8 mouse cellular contexts compared by ENCODE assay signal in genomic region chr14:102981441-102982015, GRCm38 (mm10). TPM values are rescaled to one million over a fixed set of nuclear protein-coding genes. Genes with fewer than 3 reads are reported as not detected.
DNase-seq lines count a peak whose midpoint lies in the region; ATAC-seq and TF ChIP-seq lines count a peak whose summit lies in the region.

No protein-coding gene starts in this region.

- no peaks in the 10 kb centered on the region for H3K9me3 ChIP-seq in forebrain, embryonic 11.5 days (ENCODE audit: control insufficient read depth, low read length)
- H3K9me3 ChIP-seq in heart, embryonic 16.5 days (replicated peaks; ENCODE audit: control insufficient read depth, low read length), result no peaks in the 10 kb centered on the region
- H3K9me3 ChIP-seq in liver, embryonic 15.5 days (replicated peaks), result no peaks in the 10 kb centered on the region
- H3K9me3 ChIP-seq in neural tube, embryonic 11.5 days (ENCODE audit: control insufficient read depth, low read length), result no peaks in the 10 kb centered on the region
- H3K9me3 ChIP-seq in stomach, postnatal 0 days (ENCODE audit: control insufficient read depth, low read length), result no peaks in the 10 kb centered on the region

- peak; percentile 76 to 79 for DNase-seq in B cell, adult 2 months
- DNase-seq in brain, adult 2 months (ENCODE audit: low read depth, low spot score), result peak; percentile 86
- peak; percentile 78 for DNase-seq in forebrain, embryonic 11.5 days (ENCODE audit: low spot score)
- peak; percentile 76 for DNase-seq in kidney, postnatal 14 days
- DNase-seq in neural tube, embryonic 11.5 days (ENCODE audit: low spot score), result peak; percentile 76
- peak; percentile 63 for DNase-seq in stomach, postnatal 0 days (ENCODE audit: low spot score)

- H3K4me1 ChIP-seq in forebrain, embryonic 11.5 days (replicated peaks; ENCODE audit: control insufficient read depth, insufficient read depth, low read length), result peaks cover 4% of the 10 kb centered on the region; the same call in 1 of the 2 replicates
- peaks cover 11% of the 10 kb centered on the region; the same call in 1 of the 2 replicates for H3K4me1 ChIP-seq in heart, embryonic 16.5 days (ENCODE audit: control insufficient read depth, insufficient read depth, low read length)
- peaks cover 8% of the 10 kb centered on the region; the same call in 1 of the 2 replicates for H3K4me1 ChIP-seq in liver, embryonic 15.5 days (replicated peaks)
- H3K4me1 ChIP-seq in neural tube, embryonic 11.5 days (ENCODE audit: control insufficient read depth, insufficient read depth, low read length), result no peaks in the 10 kb centered on the region
- H3K4me1 ChIP-seq in stomach, postnatal 0 days (replicated peaks; ENCODE audit: control insufficient read depth, insufficient read depth), result 0 out of 2 replicates have a peak, but pooled peaks cover 2% of the 10 kb centered on the region

- H3K27ac ChIP-seq in forebrain, embryonic 11.5 days (ENCODE audit: low read depth, low read length), result no peak overlapping the region
- peak overlapping the region; percentile 97 for H3K27ac ChIP-seq in heart, embryonic 16.5 days (ENCODE audit: low read length)
- peak overlapping the region; percentile 70 for H3K27ac ChIP-seq in liver, embryonic 15.5 days (replicated peaks)
- H3K27ac ChIP-seq in neural tube, embryonic 11.5 days (ENCODE audit: low read depth, low read length), result no peak overlapping the region; the same call in 1 of the 2 replicates
- peak overlapping the region; percentile 94 for H3K27ac ChIP-seq in stomach, postnatal 0 days (replicated peaks)

- H3K27me3 ChIP-seq in forebrain, embryonic 11.5 days (ENCODE audit: control insufficient read depth, insufficient read depth, low read length), result peaks cover 4% of the 10 kb centered on the region; the same call in 1 of the 2 replicates
- no peaks in the 10 kb centered on the region for H3K27me3 ChIP-seq in heart, embryonic 16.5 days (ENCODE audit: control insufficient read depth, insufficient read depth, low read length)
- peaks cover 57% of the 10 kb centered on the region for H3K27me3 ChIP-seq in liver, embryonic 15.5 days
- H3K27me3 ChIP-seq in neural tube, embryonic 11.5 days (ENCODE audit: control insufficient read depth, insufficient read depth, low read length), result 0 out of 2 replicates have a peak, but pooled peaks cover 3% of the 10 kb centered on the region
- H3K27me3 ChIP-seq in stomach, postnatal 0 days (ENCODE audit: control insufficient read depth, insufficient read depth, low read length), result no peaks in the 10 kb centered on the region

- peak overlapping the region; percentile 56 for H3K9ac ChIP-seq in forebrain, embryonic 11.5 days (ENCODE audit: low read length)
- H3K9ac ChIP-seq in heart, embryonic 16.5 days (ENCODE audit: low read length), result peak overlapping the region; percentile 85
- peak overlapping the region; percentile 45; the same call in 1 of the 2 replicates for H3K9ac ChIP-seq in liver, embryonic 15.5 days
- H3K9ac ChIP-seq in neural tube, embryonic 11.5 days (ENCODE audit: low read length), result peak overlapping the region; percentile 65
- peak overlapping the region; percentile 78 for H3K9ac ChIP-seq in stomach, postnatal 0 days (ENCODE audit: low read length)

- H3K36me3 ChIP-seq in forebrain, embryonic 11.5 days (ENCODE audit: control insufficient read depth, insufficient read depth, low read length), result no peaks in the 10 kb centered on the region
- H3K36me3 ChIP-seq in heart, embryonic 16.5 days (ENCODE audit: control insufficient read depth, insufficient read depth), result no peaks in the 10 kb centered on the region
- H3K36me3 ChIP-seq in liver, embryonic 15.5 days (replicated peaks), result no peaks in the 10 kb centered on the region
- H3K36me3 ChIP-seq in neural tube, embryonic 11.5 days (ENCODE audit: control insufficient read depth, insufficient read depth, low read length), result no peaks in the 10 kb centered on the region
- no peaks in the 10 kb centered on the region for H3K36me3 ChIP-seq in stomach, postnatal 0 days (ENCODE audit: control insufficient read depth, insufficient read depth, low read length)

- peak; percentile 40 for ATAC-seq in forebrain, embryonic 11.5 days (replicated peaks; ENCODE audit: low FRiP score)
- peak; percentile 7 for ATAC-seq in heart, embryonic 16.5 days (replicated peaks; ENCODE audit: extremely low read depth, insufficient read depth, low FRiP score)
- ATAC-seq in liver, embryonic 15.5 days (ENCODE audit: insufficient read depth), result 0 out of 2 replicates have a peak, but pooled peaks have one; percentile 1
- ATAC-seq in neural tube, embryonic 11.5 days (ENCODE audit: insufficient read depth, low FRiP score, low TSS enrichment), result peak; percentile 58
- ATAC-seq in stomach, postnatal 0 days (ENCODE audit: low FRiP score, low TSS enrichment), result peak; percentile 55

- TF ChIP-seq EP300 in stomach, postnatal 0 days (optimal IDR thresholded peaks at IDR 0.05), result no peak

- H3K4me2 ChIP-seq in forebrain, embryonic 11.5 days (ENCODE audit: low read depth, low read length, severe bottlenecking), result peak overlapping the region; percentile 93
- H3K4me2 ChIP-seq in heart, embryonic 16.5 days (ENCODE audit: low read depth, low read length), result peak overlapping the region; percentile 100
- H3K4me2 ChIP-seq in liver, embryonic 15.5 days, result peak overlapping the region; percentile 75
- H3K4me2 ChIP-seq in neural tube, embryonic 11.5 days (ENCODE audit: low read depth), result peak overlapping the region; percentile 97
- H3K4me2 ChIP-seq in stomach, postnatal 0 days (replicated peaks; ENCODE audit: low read depth), result peak overlapping the region; percentile 97

- TF ChIP-seq CTCF in stomach, postnatal 0 days (IDR thresholded peaks at IDR 0.05; ENCODE audit: low read depth), result peak; percentile 64

- WGBS in forebrain, embryonic 11.5 days, result under 1% methylated on average over 60 of the region's 62 CpGs
- under 1% methylated on average over 59 of the region's 62 CpGs for WGBS in heart, embryonic 16.5 days
- under 1% methylated on average over 62 of the region's 62 CpGs for WGBS in liver, embryonic 15.5 days (ENCODE audit: insufficient replicate concordance)
- WGBS in neural tube, embryonic 11.5 days, result 0% methylated on average over 61 of the region's 62 CpGs
- WGBS in stomach, postnatal 0 days, result under 1% methylated on average over 55 of the region's 62 CpGs

- peak overlapping the region; percentile 57 for H3K4me3 ChIP-seq in forebrain, embryonic 11.5 days (ENCODE audit: low read depth, low read length)
- H3K4me3 ChIP-seq in heart, embryonic 16.5 days (ENCODE audit: low read length), result peak overlapping the region; percentile 79
- H3K4me3 ChIP-seq in liver, embryonic 15.5 days (replicated peaks), result peak overlapping the region; percentile 59
- peak overlapping the region; percentile 62 for H3K4me3 ChIP-seq in neural tube, embryonic 11.5 days (ENCODE audit: low read depth, low read length)
- peak overlapping the region; percentile 71 for H3K4me3 ChIP-seq in stomach, postnatal 0 days (ENCODE audit: low read depth, low read length)

RNA-seq across cellular contexts. Expression of gene Kctd12, which starts 0.9 kb away (rescaled TPM):
- polyA plus RNA-seq in forebrain, embryonic 11.5 days (2014; fragmentation: Nextera tagmentation; extraction: Ambion mirVana), result 7.1 and 11.8 TPM in 2 replicates
- 5.3 and 6.7 TPM in 2 replicates for polyA plus RNA-seq in heart, embryonic 16.5 days (2015; fragmentation: Nextera tagmentation; extraction: Ambion mirVana)
- 2.2 and 2.5 TPM in 2 replicates for polyA plus RNA-seq in liver, embryonic 15.5 days (2015; fragmentation: Nextera tagmentation; extraction: Ambion mirVana)
- polyA plus RNA-seq in neural tube, embryonic 11.5 days (2014; fragmentation: Nextera tagmentation; extraction: Ambion mirVana), result 9.3 and 14.3 TPM in 2 replicates
- 6.1 and 8.1 TPM in 2 replicates for polyA plus RNA-seq in stomach, postnatal 0 days (2015; fragmentation: Nextera tagmentation; extraction: Ambion mirVana)

Comparison
In these comparisons a context has a peak if more than half of its experiments do, and no peak if none do; other contexts are left out.
1. ATAC-seq: peak in every context shown above with its lines; median percentile 58 in neural tube, embryonic 11.5 days; 55 in stomach, postnatal 0 days; 40 in forebrain, embryonic 11.5 days; 7 in heart, embryonic 16.5 days; 1 in liver, embryonic 15.5 days.
2. H3K27ac ChIP-seq: peak in heart, embryonic 16.5 days (single experiment), liver, embryonic 15.5 days (single experiment) and stomach, postnatal 0 days (single experiment); none in forebrain, embryonic 11.5 days (single experiment) and neural tube, embryonic 11.5 days (single experiment).
3. Peak in every context shown above with its lines, with median percentiles within 50 percentile points of each other: DNase-seq, H3K4me2 ChIP-seq, H3K4me3 ChIP-seq and H3K9ac ChIP-seq.